Mouse (Mus musculus): ENCODE results near the gene Adcy4. TPM values are rescaled to one million over a fixed set of nuclear protein-coding genes. Genes with fewer than 3 reads are reported as not detected.

Adcy4 gene
- polyA plus RNA-seq, 1 experiment from 2014 or later = 26.2 TPM

DNA sequence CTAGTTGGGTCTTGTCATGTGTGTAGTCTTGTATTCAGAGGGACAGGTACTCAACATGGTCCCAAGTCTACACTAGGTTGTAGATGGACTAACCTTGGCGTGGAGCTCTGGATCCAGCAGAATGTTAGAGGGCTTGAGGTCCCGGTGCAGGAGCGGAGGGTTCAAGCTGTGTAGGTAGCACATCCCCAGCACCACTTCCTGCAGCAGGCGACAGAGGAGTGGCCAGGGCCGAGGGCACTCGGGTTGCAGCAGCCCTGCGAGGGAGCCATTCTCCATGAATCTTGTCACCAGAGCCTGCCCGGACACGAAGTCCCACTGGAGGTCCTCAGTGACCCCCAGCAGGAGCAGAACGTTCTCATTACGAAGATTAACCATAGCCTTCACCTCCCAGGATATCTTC is 3.8 kb upstream of the Adcy4 start:
- Histone ChIP-seq H3K4me2 (peak overlapping the region; percentile 73), H3K27ac (ENCODE audit: poor library complexity, severe bottlenecking) (no peak overlapping the region), H3K4me3 (peak overlapping the region; percentile 44), H3K9me3 (replicated peaks) (no peaks in the 10 kb centered on the region), H3K4me1 (replicated peaks) (peaks cover 26% of the 10 kb centered on the region), H3K36me3 (no peaks in the 10 kb centered on the region), H3K9ac (no peak overlapping the region), H3K27me3 (replicated peaks) (peaks cover 58% of the 10 kb centered on the region)
- 22% methylated on average over 11 of the region's 11 CpGs for WGBS
- ATAC-seq (ENCODE audit: insufficient number of reproducible peaks, low FRiP score) = no peak

DNA sequence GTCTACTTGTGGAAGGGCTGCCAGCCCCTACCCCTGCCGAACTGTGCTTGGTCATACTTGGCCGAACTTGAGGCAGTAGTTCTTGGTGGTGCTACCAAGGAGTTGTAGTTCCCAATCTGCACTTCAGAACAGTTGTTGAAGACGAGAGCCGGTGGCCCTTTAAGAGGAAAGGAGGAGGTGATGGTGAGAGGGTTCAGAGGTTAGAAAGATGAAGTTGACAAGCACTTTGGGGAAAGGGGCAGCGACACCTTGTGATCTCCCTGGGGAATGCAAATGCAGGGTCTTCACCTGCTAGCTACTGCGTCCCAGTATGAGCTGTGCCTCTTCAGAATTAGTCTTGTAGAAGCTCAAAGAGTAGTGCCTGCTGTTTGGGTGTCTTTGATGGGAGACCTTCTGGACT is 1.3 kb upstream of the Adcy4 start:
- H3K27me3 ChIP-seq (replicated peaks) = peaks cover 72% of the 10 kb centered on the region
- H3K27ac ChIP-seq (ENCODE audit: poor library complexity, severe bottlenecking) = no peak overlapping the region
- peaks cover 39% of the 10 kb centered on the region for H3K4me1 ChIP-seq (replicated peaks)
- H3K9ac ChIP-seq = no peak overlapping the region
- 0 out of 2 replicates have a peak overlapping the region, but pooled peaks have one; percentile 68 for H3K4me2 ChIP-seq
- no peak overlapping the region for H3K4me3 ChIP-seq
- 23% methylated on average over 6 of the region's 6 CpGs for WGBS
- no peaks in the 10 kb centered on the region for H3K9me3 ChIP-seq (replicated peaks)
- H3K36me3 ChIP-seq = no peaks in the 10 kb centered on the region
- no peak for ATAC-seq (ENCODE audit: insufficient number of reproducible peaks, low FRiP score)

DNA sequence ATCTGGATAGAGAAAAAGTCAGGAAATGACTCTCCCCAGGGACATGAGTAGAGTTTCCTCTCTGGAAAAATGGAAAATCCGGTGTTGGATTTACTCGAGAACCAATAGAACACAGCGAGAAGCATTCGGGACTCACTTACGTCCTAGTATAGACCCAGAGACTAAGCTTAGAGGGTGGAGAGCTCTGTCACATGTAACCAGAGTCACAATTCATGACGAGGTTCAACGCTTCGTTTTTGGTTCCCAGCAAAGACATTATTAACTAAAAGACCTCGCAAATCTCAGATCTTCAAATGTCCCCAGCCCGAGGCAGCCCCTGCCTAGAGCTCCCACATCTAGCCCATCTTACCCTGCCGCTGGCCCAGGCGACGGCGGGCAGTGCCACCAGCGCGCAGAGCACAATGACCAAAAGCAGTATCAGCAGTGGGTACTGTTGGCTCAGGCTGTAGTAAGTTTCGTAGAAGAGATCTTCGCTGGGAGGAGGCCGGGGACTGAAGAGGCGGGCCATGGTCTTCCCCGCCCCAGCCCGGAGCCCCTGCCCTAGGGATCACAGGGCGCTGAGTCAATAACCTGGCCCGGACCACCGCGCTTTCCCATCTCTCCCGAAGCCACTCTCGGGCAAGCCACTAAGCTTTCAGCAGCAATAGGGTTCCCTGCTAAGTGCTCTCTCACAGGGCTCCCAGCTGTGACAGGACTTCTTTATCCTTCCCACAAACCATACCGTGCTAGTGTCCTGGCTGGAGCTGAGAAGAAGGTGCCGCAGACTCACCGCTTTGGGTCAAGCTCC is 531 bp downstream of the Adcy4 start:
- Histone ChIP-seq H3K9ac (peak overlapping the region; percentile 69), H3K27me3 (replicated peaks) (peaks cover 59% of the 10 kb centered on the region), H3K4me3 (peak overlapping the region; percentile 53), H3K36me3 (peaks cover 11% of the 10 kb centered on the region), H3K9me3 (replicated peaks) (no peaks in the 10 kb centered on the region), H3K27ac (ENCODE audit: poor library complexity, severe bottlenecking) (peak overlapping the region; percentile 77), H3K4me2 (peak overlapping the region; percentile 68), H3K4me1 (replicated peaks) (peaks cover 35% of the 10 kb centered on the region)
- WGBS = 2% methylated on average over 31 of the region's 31 CpGs
- peak; percentile 54 for ATAC-seq (ENCODE audit: insufficient number of reproducible peaks, low FRiP score)

DNA sequence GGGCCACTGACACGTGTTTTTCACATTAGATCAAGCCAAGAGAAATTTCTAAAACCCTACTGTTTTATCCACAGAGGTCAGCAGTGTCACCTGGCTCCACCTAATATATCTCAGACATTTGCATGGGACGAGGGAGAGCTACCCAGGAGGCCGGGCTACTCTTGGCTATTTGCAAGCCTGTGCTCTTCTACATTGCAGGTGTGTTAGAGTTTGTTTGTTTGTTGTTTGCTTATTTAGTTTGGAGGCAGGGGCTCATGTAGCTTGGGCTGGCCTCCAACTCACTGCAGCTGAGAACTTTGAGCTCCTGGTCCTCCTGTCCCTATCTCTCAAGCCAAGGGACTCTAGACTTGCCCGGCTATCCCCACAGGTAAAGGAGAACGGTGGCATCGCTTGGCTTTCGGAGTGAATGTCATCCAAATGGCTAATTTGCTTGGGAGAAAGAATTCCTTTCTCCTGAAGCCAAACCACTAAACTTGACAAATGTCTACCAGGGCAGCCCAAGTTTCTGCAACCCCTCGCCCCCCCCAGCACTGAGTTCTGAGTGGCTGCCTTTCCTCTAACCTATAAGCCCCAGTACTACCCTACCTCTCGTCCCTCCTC is 1.4 kb downstream of the Adcy4 start:
- peak overlapping the region; percentile 54; the same call in 1 of the 2 replicates for H3K9ac ChIP-seq
- peaks cover 11% of the 10 kb centered on the region for H3K36me3 ChIP-seq
- ATAC-seq (ENCODE audit: insufficient number of reproducible peaks, low FRiP score) = no peak
- peak overlapping the region; percentile 77 for H3K27ac ChIP-seq (ENCODE audit: poor library complexity, severe bottlenecking)
- peaks cover 54% of the 10 kb centered on the region for H3K27me3 ChIP-seq (replicated peaks)
- no peaks in the 10 kb centered on the region for H3K9me3 ChIP-seq (replicated peaks)
- peak overlapping the region; percentile 53 for H3K4me3 ChIP-seq
- H3K4me2 ChIP-seq = peak overlapping the region; percentile 68
- WGBS = 43% methylated on average over 9 of the region's 9 CpGs
- H3K4me1 ChIP-seq (replicated peaks) = peaks cover 31% of the 10 kb centered on the region

DNA sequence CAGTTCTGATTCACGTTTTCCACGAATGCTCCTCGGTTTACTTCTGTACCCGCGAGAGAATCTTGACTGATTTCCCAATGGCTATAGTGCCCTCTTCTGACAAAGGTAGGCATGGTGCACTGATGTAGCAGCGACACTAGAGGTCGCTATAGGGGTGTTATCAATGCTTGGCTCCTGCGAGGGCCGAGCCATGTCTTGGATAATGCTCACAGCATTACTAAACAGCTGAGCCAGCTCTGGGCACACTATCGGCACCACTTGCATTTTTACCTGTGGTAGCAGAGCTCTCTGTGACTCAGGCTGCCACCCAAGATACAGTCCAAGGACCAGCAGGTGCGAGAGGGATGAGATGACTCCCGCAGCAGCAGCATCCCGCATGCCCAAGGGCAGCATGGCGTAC is 2.6 kb downstream of the Adcy4 start:
- peak; percentile 36; the same call in 1 of the 2 replicates for ATAC-seq (ENCODE audit: insufficient number of reproducible peaks, low FRiP score)
- H3K27ac ChIP-seq (ENCODE audit: poor library complexity, severe bottlenecking) = no peak overlapping the region
- H3K4me2 ChIP-seq = peak overlapping the region; percentile 68
- peaks cover 11% of the 10 kb centered on the region for H3K36me3 ChIP-seq
- whole genome bisulfite sequencing = 14% methylated on average over 14 of the region's 14 CpGs
- peak overlapping the region; percentile 37; the same call in 1 of the 2 replicates for H3K9ac ChIP-seq
- no peaks in the 10 kb centered on the region for H3K9me3 ChIP-seq (replicated peaks)
- H3K4me1 ChIP-seq (replicated peaks) = peaks cover 40% of the 10 kb centered on the region
- H3K27me3 ChIP-seq (replicated peaks) = peaks cover 43% of the 10 kb centered on the region
- peak overlapping the region; percentile 18 for H3K4me3 ChIP-seq

DNA sequence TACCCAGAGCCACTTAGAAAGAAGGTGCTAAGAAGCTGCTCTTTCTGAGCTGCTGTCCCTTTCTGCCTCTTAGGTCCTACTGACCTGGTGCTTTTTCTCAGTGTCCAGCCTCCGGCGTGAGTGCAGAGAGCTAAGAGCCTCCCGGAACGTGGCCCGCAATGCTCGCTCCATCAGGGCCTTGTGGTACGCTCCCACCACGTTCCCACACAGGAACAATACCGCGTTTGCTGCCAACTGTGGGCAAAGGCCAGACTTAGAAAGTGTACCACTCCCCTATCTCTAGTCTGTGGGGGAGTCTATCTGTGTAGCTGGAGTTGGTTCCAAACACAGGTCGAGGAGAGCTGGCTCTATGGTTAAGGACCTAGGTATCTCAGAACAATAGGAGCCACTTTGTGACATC is 3.2 kb downstream of the Adcy4 start:
- H3K4me1 ChIP-seq (replicated peaks) = peaks cover 40% of the 10 kb centered on the region
- peaks cover 37% of the 10 kb centered on the region for H3K27me3 ChIP-seq (replicated peaks)
- WGBS = 68% methylated on average over 11 of the region's 11 CpGs
- no peak overlapping the region for H3K9ac ChIP-seq
- H3K9me3 ChIP-seq (replicated peaks) = no peaks in the 10 kb centered on the region
- no peak overlapping the region for H3K4me3 ChIP-seq
- no peak for ATAC-seq (ENCODE audit: insufficient number of reproducible peaks, low FRiP score)
- peak overlapping the region; percentile 68; the same call in 1 of the 2 replicates for H3K4me2 ChIP-seq
- no peak overlapping the region for H3K27ac ChIP-seq (ENCODE audit: poor library complexity, severe bottlenecking)
- peaks cover 11% of the 10 kb centered on the region for H3K36me3 ChIP-seq

DNA sequence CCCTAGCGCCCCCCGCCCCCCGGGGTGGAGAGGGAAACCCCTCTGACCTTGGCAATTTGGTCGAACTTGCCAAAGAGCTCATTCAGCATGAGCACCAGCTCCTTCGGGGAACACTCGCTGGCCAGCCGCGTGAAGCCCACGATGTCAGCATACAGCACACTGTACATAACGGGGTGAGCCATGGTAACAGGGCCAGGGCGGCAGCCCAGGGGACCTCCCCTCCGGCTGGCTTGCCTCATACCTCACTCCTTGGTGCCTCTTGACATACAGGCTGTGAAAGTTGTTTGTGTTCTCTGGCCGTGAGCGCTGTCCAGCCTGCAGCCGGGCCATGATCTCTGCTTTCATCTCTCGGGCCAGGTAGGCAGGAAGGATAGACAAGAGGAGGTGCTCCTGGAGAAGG is 4.2 kb downstream of the Adcy4 start:
- H3K27me3 ChIP-seq (replicated peaks) = peaks cover 27% of the 10 kb centered on the region

DNA sequence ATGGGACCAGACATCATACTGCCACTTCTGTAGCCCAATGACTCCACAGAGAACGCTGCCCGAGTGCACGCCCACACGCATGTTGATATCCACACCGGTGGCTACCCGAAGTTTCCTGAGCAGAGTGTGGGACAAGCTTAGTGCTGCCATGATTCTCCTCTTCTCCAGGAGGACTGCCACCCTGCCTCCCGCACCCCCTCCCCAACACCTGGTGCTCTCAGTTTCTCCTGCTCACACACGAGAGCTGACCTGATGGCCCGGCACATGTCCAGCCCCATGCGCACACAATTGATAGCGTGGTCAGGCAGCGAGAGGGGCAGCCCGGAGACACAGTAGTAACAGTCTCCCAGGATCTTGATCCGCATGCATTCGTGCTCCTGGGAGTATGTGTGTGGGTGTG is 5.2 kb downstream of the Adcy4 start:
- no peak overlapping the region for H3K9ac ChIP-seq
- H3K36me3 ChIP-seq = peaks cover 23% of the 10 kb centered on the region
- H3K4me2 ChIP-seq = no peak overlapping the region
- ATAC-seq (ENCODE audit: insufficient number of reproducible peaks, low FRiP score) = no peak
- peaks cover 29% of the 10 kb centered on the region for H3K4me1 ChIP-seq (replicated peaks)
- WGBS = 86% methylated on average over 15 of the region's 15 CpGs
- H3K27me3 ChIP-seq (replicated peaks) = peaks cover 18% of the 10 kb centered on the region
- no peak overlapping the region for H3K4me3 ChIP-seq
- H3K9me3 ChIP-seq (replicated peaks) = no peaks in the 10 kb centered on the region
- H3K27ac ChIP-seq (ENCODE audit: poor library complexity, severe bottlenecking) = no peak overlapping the region

More for the DNA sequence above, 4.2 kb downstream of the Adcy4 start:
- WGBS = 50% methylated on average over 16 of the region's 16 CpGs
- no peak overlapping the region for H3K9ac ChIP-seq
- H3K9me3 ChIP-seq (replicated peaks) = no peaks in the 10 kb centered on the region
- no peak overlapping the region for H3K4me2 ChIP-seq
- ATAC-seq (ENCODE audit: insufficient number of reproducible peaks, low FRiP score) = no peak
- H3K4me3 ChIP-seq = no peak overlapping the region
- H3K4me1 ChIP-seq (replicated peaks) = peaks cover 38% of the 10 kb centered on the region
- no peak overlapping the region for H3K27ac ChIP-seq (ENCODE audit: poor library complexity, severe bottlenecking)
- peaks cover 18% of the 10 kb centered on the region for H3K36me3 ChIP-seq

DNA sequence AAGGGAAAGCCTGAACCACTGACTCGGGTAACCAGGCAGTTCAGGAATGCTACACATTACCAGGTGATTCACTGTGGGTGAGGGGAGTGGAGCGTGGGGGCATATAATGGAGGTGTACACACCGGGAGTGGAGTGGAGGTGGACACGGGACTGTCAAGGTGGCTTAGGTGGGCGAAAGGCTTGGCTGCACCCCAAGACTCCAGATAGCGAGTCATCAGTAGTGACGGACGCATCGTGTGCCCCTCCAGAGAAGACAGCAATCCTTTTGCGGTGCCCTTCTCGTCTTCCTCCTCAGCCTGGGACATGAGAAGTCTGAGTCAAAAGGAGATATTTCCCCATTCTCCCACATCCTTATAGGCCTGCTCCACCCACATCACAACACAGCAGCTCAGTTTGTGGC is 6.1 kb downstream of the Adcy4 start:
- peaks cover 25% of the 10 kb centered on the region for H3K4me1 ChIP-seq (replicated peaks)
- H3K36me3 ChIP-seq = peaks cover 29% of the 10 kb centered on the region
- no peak overlapping the region for H3K4me2 ChIP-seq
- peaks cover 17% of the 10 kb centered on the region for H3K27me3 ChIP-seq (replicated peaks)
- no peak overlapping the region for H3K4me3 ChIP-seq
- no peak overlapping the region for H3K9ac ChIP-seq
- no peak overlapping the region for H3K27ac ChIP-seq (ENCODE audit: poor library complexity, severe bottlenecking)
- H3K9me3 ChIP-seq (replicated peaks) = no peaks in the 10 kb centered on the region
- WGBS = 83% methylated on average over 11 of the region's 11 CpGs
- ATAC-seq (ENCODE audit: insufficient number of reproducible peaks, low FRiP score) = no peak

DNA sequence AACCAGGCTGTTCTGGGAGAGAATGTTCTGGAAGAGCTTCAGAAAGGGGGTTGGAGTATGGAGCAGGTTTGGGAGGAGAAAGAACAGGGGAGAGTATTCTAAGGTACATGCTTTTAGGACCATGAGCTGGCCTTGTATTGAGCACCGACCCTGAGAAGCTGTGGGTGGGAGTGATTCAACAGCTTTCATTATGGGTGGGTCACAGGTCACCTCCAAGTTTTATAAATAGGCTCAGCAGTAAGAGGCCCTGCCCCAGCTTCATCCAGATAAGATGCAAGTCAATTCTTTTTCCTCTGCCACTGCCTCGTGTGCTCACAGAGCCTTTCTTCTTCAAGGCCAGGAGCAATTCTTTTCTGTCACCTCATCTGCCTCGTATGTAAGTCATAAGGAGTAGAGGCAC is 6.7 kb downstream of the Adcy4 start:
- Histone ChIP-seq H3K9ac (no peak overlapping the region), H3K27ac (ENCODE audit: poor library complexity, severe bottlenecking) (no peak overlapping the region), H3K9me3 (replicated peaks) (no peaks in the 10 kb centered on the region), H3K4me3 (no peak overlapping the region), H3K27me3 (replicated peaks) (peaks cover 11% of the 10 kb centered on the region), H3K4me2 (no peak overlapping the region), H3K4me1 (replicated peaks) (peaks cover 25% of the 10 kb centered on the region), H3K36me3 (peaks cover 29% of the 10 kb centered on the region)
- no peak for ATAC-seq (ENCODE audit: insufficient number of reproducible peaks, low FRiP score)
- WGBS = 18% methylated on average over 3 of the region's 3 CpGs

DNA sequence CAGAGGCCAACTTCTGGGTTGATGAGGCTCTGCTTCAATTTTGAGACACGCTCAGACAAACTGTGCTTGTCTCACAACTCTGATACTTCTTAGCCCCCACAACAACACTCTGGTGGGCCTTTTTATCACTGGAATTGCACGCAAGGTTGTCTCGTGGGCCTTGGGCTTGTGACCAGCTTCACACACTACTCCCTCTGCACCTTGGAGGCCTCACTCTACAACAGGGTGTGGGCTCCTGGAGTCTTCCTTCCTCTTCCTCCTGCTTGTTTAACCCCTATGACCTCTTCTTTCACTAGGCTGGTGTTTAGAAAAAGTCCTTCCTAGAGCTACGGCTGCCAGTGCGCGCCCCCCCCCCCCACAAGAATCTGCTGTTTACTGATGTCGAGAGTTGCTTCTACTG is 7.2 kb downstream of the Adcy4 start:
- H3K4me1 ChIP-seq (replicated peaks) = peaks cover 22% of the 10 kb centered on the region
- no peaks in the 10 kb centered on the region for H3K9me3 ChIP-seq (replicated peaks)
- H3K36me3 ChIP-seq = peaks cover 29% of the 10 kb centered on the region
- no peak overlapping the region for H3K4me2 ChIP-seq
- H3K27ac ChIP-seq (ENCODE audit: poor library complexity, severe bottlenecking) = no peak overlapping the region
- WGBS = 47% methylated on average over 7 of the region's 7 CpGs
- H3K27me3 ChIP-seq (replicated peaks) = peaks cover 8% of the 10 kb centered on the region
- no peak overlapping the region for H3K4me3 ChIP-seq
- no peak for ATAC-seq (ENCODE audit: insufficient number of reproducible peaks, low FRiP score)
- no peak overlapping the region for H3K9ac ChIP-seq
